Mouse (Mus musculus): ENCODE measurements at regions not wholly inside any gene's neighbourhood (a gene's known extent, or its start where the extent isn't known, plus 50 kb on each side); places are given as distances from the start of the nearest gene placed in this dataset.
A peak's percentile ranks its signal among the peaks of the same experiment; 100 is the strongest.
"Not testable (repeated sequence)": the region's sequence is repeated elsewhere in the genome, so short reads cannot be mapped to it uniquely, and the experiment has no call there.

DNA sequence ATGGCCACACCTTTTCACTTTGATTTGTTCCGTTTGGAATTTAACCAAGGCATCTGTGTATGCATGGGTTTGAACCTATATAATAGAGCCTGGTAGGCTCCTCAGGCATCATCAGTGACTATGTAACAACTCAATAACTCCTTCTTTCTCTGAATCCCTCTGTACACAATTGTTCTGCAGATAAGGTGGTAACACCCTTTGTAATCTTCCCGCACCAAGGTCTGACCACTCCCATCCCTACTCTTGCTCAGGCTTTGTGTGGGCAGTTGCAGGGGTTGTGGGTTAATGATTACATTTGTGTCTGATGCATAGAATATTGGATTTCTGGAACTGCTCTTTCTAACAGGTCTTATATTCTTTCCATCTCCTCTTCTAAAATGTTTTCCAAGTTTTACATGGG, 596.9 kb downstream of the Anxa1 start:
- intact Hi-C loops (cut with DNase I) = no loop called here
- Histone ChIP-seq H3K4me3 (no peak overlapping the region), H3K79me2 (replicated peaks; ENCODE audit: control insufficient read depth, insufficient read depth, low read length) (no peaks in the 10 kb centered on the region), H3K4me1 (ENCODE audit: control insufficient read depth, insufficient read depth, low read length) (no peaks in the 10 kb centered on the region), H3K9ac (ENCODE audit: low read depth, low read length) (no peak overlapping the region), H3K27ac (no peak overlapping the region), H3K27me3 (ENCODE audit: control insufficient read depth, insufficient read depth, low read length) (no peaks in the 10 kb centered on the region), H3K36me3 (ENCODE audit: control insufficient read depth, insufficient read depth, low read length) (no peaks in the 10 kb centered on the region)
- TF ChIP-seq POLR2A (IDR thresholded peaks at IDR 0.05; ENCODE audit: insufficient read depth, low read depth, low read length) = no peak
- no peak for TF ChIP-seq CTCF (IDR thresholded peaks at IDR 0.05)
- TF ChIP-seq EP300 (IDR thresholded peaks at IDR 0.05; ENCODE audit: insufficient read depth, low read depth, low read length) = no peak
- WGBS = 63% methylated on average over 2 of the region's 2 CpGs
- DNase-seq = no peak

- no peak overlapping the region for H3K27ac ChIP-seq
- TF ChIP-seq CTCF (IDR thresholded peaks at IDR 0.05) (no peak), POLR2A (IDR thresholded peaks at IDR 0.05; ENCODE audit: insufficient read depth, low read depth, low read length) (no peak), EP300 (IDR thresholded peaks at IDR 0.05; ENCODE audit: insufficient read depth, low read depth, low read length) (no peak)
- H3K4me1 ChIP-seq (ENCODE audit: control insufficient read depth, insufficient read depth, low read length) = no peaks in the 10 kb centered on the region
- H3K27me3 ChIP-seq (ENCODE audit: control insufficient read depth, insufficient read depth, low read length) = no peaks in the 10 kb centered on the region
- no peaks in the 10 kb centered on the region for H3K79me2 ChIP-seq (replicated peaks; ENCODE audit: control insufficient read depth, insufficient read depth, low read length)
- no peaks in the 10 kb centered on the region for H3K36me3 ChIP-seq (ENCODE audit: control insufficient read depth, insufficient read depth, low read length)
- intact Hi-C loops (cut with DNase I) = no loop called here
- H3K9ac ChIP-seq (ENCODE audit: low read depth, low read length) = no peak overlapping the region
- peak; percentile 27 to 29 for DNase-seq
- H3K4me3 ChIP-seq = no peak overlapping the region
Observed at GRCm38 (mm10) chr19:19783507-19783906, 607.2 kb downstream of the Anxa1 start.

DNA sequence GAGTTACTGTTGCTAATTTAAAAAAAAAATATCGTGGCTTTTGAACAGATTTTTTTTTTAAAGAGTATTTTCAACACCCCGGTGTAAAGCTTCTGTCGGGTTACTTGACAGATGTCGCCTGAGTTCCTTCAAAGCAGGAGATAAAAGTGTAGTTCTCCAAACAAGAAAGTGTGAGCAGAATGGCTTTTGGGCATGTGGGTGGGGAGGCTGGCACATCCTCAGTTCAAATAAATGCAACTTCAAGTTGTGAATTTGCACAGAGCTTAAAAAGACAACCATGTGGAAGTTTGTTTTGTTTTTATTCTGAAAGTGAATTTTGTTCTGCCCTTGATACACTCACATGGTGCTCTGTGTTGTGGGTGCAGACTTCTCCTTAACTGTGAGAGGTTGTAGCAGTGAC, 612.9 kb downstream of the Anxa1 start:
- WGBS = 34% methylated on average over 4 of the region's 4 CpGs
- intact Hi-C loops (cut with DNase I) = no loop called here
- no peak overlapping the region for H3K4me3 ChIP-seq
- H3K36me3 ChIP-seq (ENCODE audit: control insufficient read depth, insufficient read depth, low read length) = no peaks in the 10 kb centered on the region
- H3K79me2 ChIP-seq (replicated peaks; ENCODE audit: control insufficient read depth, insufficient read depth, low read length) = no peaks in the 10 kb centered on the region
- no peaks in the 10 kb centered on the region for H3K4me1 ChIP-seq (ENCODE audit: control insufficient read depth, insufficient read depth, low read length)
- TF ChIP-seq EP300 (IDR thresholded peaks at IDR 0.05; ENCODE audit: insufficient read depth, low read depth, low read length) (no peak), POLR2A (IDR thresholded peaks at IDR 0.05; ENCODE audit: insufficient read depth, low read depth, low read length) (no peak), CTCF (IDR thresholded peaks at IDR 0.05) (no peak)
- H3K27me3 ChIP-seq (ENCODE audit: control insufficient read depth, insufficient read depth, low read length) = no peaks in the 10 kb centered on the region
- no peak for DNase-seq
- H3K27ac ChIP-seq = no peak overlapping the region
- H3K9ac ChIP-seq (ENCODE audit: low read depth, low read length) = no peak overlapping the region

GRCm38 (mm10) chr19:19770990-19771389, 619.8 kb downstream of the Anxa1 start:
- H3K4me1 ChIP-seq (ENCODE audit: control insufficient read depth, insufficient read depth, low read length) = no peaks in the 10 kb centered on the region
- WGBS = 41% methylated on average over 1 of the region's 1 CpGs
- H3K36me3 ChIP-seq (ENCODE audit: control insufficient read depth, insufficient read depth, low read length) = no peaks in the 10 kb centered on the region
- H3K79me2 ChIP-seq (replicated peaks; ENCODE audit: control insufficient read depth, insufficient read depth, low read length) = no peaks in the 10 kb centered on the region
- no peak for DNase-seq
- no peak overlapping the region for H3K9ac ChIP-seq (ENCODE audit: low read depth, low read length)
- no peak overlapping the region for H3K27ac ChIP-seq
- intact Hi-C loops (cut with DNase I) = no loop called here
- H3K4me3 ChIP-seq = no peak overlapping the region
- no peaks in the 10 kb centered on the region for H3K27me3 ChIP-seq (ENCODE audit: control insufficient read depth, insufficient read depth, low read length)
- no peak for TF ChIP-seq CTCF (IDR thresholded peaks at IDR 0.05)
- no peak for TF ChIP-seq POLR2A (IDR thresholded peaks at IDR 0.05; ENCODE audit: insufficient read depth, low read depth, low read length)
- TF ChIP-seq EP300 (IDR thresholded peaks at IDR 0.05; ENCODE audit: insufficient read depth, low read depth, low read length) = no peak

GRCm38 (mm10) chr19:19750069-19750599, 639.1 kb upstream of the Rorb start:
- WGBS = 71% methylated on average over 3 of the region's 3 CpGs
- H3K36me3 ChIP-seq (ENCODE audit: control insufficient read depth, insufficient read depth, low read length); H3K79me2 ChIP-seq (replicated peaks; ENCODE audit: control insufficient read depth, insufficient read depth, low read length); intact Hi-C loops (cut with DNase I); H3K27ac ChIP-seq; H3K4me3 ChIP-seq; H3K4me1 ChIP-seq (ENCODE audit: control insufficient read depth, insufficient read depth, low read length); H3K9ac ChIP-seq (ENCODE audit: low read depth, low read length); DNase-seq; H3K27me3 ChIP-seq (ENCODE audit: control insufficient read depth, insufficient read depth, low read length): not testable (repeated sequence)

GRCm38 (mm10) chr19:19747821-19748488, 637.0 kb upstream of the Rorb start:
- H3K36me3 ChIP-seq (ENCODE audit: control insufficient read depth, insufficient read depth, low read length) = no peaks in the 10 kb centered on the region
- no peak for DNase-seq
- no peaks in the 10 kb centered on the region for H3K27me3 ChIP-seq (ENCODE audit: control insufficient read depth, insufficient read depth, low read length)
- intact Hi-C loops (cut with DNase I) = no loop called here
- H3K9ac ChIP-seq (ENCODE audit: low read depth, low read length) = no peak overlapping the region
- WGBS = 62% methylated on average over 7 of the region's 7 CpGs
- H3K4me1 ChIP-seq (ENCODE audit: control insufficient read depth, insufficient read depth, low read length) = no peaks in the 10 kb centered on the region
- no peak overlapping the region for H3K27ac ChIP-seq
- TF ChIP-seq EP300 (IDR thresholded peaks at IDR 0.05; ENCODE audit: insufficient read depth, low read depth, low read length) (no peak), CTCF (IDR thresholded peaks at IDR 0.05) (no peak), POLR2A (IDR thresholded peaks at IDR 0.05; ENCODE audit: insufficient read depth, low read depth, low read length) (no peak)
- no peak overlapping the region for H3K4me3 ChIP-seq
- H3K79me2 ChIP-seq (replicated peaks; ENCODE audit: control insufficient read depth, insufficient read depth, low read length) = no peaks in the 10 kb centered on the region
